Mouse (Mus musculus) midbrain, postnatal 0 days (tissue): ENCODE data around the gene Aig1. TPM values are rescaled to one million over a fixed set of nuclear protein-coding genes. Genes with fewer than 3 reads are reported as not detected.

Source experiments
- ATAC-seq: fragments of 200-750 bp; cut with Nextera tagmentation; 2 replicates; pipeline ENCODE4 v1.8.0; 2017; ENCODE audit warnings: moderate number of reproducible peaks, mild to moderate bottlenecking, moderate TSS enrichment, moderate library complexity; ENCODE audit not compliant: low FRiP score
- DNase-seq: peaks from one replicate; pipeline ENCODE4 v3.0.0-alpha.2; 2015; ENCODE audit warnings: low spot score
- H3K27ac ChIP-seq: fragments of 300-500 bp; sonication (generic); 2 replicates; pipeline ENCODE4 v1.5.1; 2014; ENCODE audit warnings: low read depth, mild to moderate bottlenecking, low read length, mixed read lengths
- H3K27me3 ChIP-seq: fragments of 300-500 bp; sonication (generic); 2 replicates; pipeline ENCODE4 v1.6.1; 2014; ENCODE audit warnings: low read length, control low read depth, mixed read lengths; ENCODE audit not compliant: insufficient read depth
- H3K36me3 ChIP-seq: fragments of 300-500 bp; sonication (generic); 2 replicates; pipeline ENCODE4 v1.6.1; 2014; ENCODE audit warnings: low read length, control low read depth, mixed read lengths; ENCODE audit not compliant: insufficient read depth
- H3K4me1 ChIP-seq: fragments of 300-500 bp; sonication (generic); 2 replicates; pipeline ENCODE4 v1.6.1; 2014; ENCODE audit warnings: mild to moderate bottlenecking, control low read depth, antibody characterized with exemption, low read length, mixed read lengths; ENCODE audit not compliant: insufficient read depth
- H3K4me2 ChIP-seq: fragments of 300-500 bp; sonication (generic); 2 replicates; pipeline ENCODE4 v1.6.1; 2014; ENCODE audit warnings: low read depth, mild to moderate bottlenecking, low read length, mixed read lengths; ENCODE audit not compliant: poor library complexity, severe bottlenecking
- H3K4me3 ChIP-seq: fragments of 300-500 bp; sonication (generic); 2 replicates; pipeline ENCODE4 v1.5.1; 2014; ENCODE audit warnings: low read depth, mild to moderate bottlenecking, low read length, moderate library complexity
- H3K9ac ChIP-seq: fragments of 300-500 bp; sonication (generic); replicated peaks from 2 replicates; pipeline ENCODE4 v1.6.1; 2014; ENCODE audit warnings: mild to moderate bottlenecking, low read length, moderate library complexity, mixed read lengths; ENCODE audit not compliant: poor library complexity, severe bottlenecking
- H3K9me3 ChIP-seq: fragments of 300-500 bp; sonication (generic); 2 replicates; pipeline ENCODE4 v1.6.1; 2016; ENCODE audit warnings: low read length, control low read depth
- CTCF ChIP-seq: IDR thresholded peaks from 2 replicates; pipeline ENCODE4 v1.5.1; 2016; ENCODE audit warnings: antibody characterized with exemption, mild to moderate bottlenecking
- WGBS: fragments of 180-500 bp; shearing (Covaris S2); extraction: QIAGEN DNeasy Blood & Tissue Kit; methylation state at CpG from one replicate; pipeline ENCODE4 v1.1.7; 2014; 5-methylcytosine and 5-hydroxymethylcytosine counted together
- polyA plus RNA-seq: library from polyadenylated mRNA; unstranded; fragments of >200 nt; fragmentation: Nextera tagmentation; extraction: Ambion mirVana; gene quantifications from 2 replicates; pipeline ENCODE4 v1.2.1, GENCODE M21; 2015
- total RNA-seq: library from RNA; depleted of rRNA; stranded (reverse); fragments of >200 nt; gene quantifications from 2 replicates; pipeline ENCODE4 v1.2.3, GENCODE M21; 2014

Aig1 gene
- total and polyA plus RNA-seq, 2 experiments from 2014 or later = 101 to 103 TPM

- no peaks in the 10 kb centered on the region for H3K36me3 ChIP-seq
- H3K27me3 ChIP-seq = no peaks in the 10 kb centered on the region
- H3K4me3 ChIP-seq = no peak overlapping the region
- no peak for TF ChIP-seq CTCF
- ATAC-seq = no peak
- no peak overlapping the region for H3K4me2 ChIP-seq
- H3K4me1 ChIP-seq = no peaks in the 10 kb centered on the region
- H3K9me3 ChIP-seq = no peaks in the 10 kb centered on the region
- DNase-seq = peak; percentile 6
- no peak overlapping the region for H3K9ac ChIP-seq
- H3K27ac ChIP-seq = no peak overlapping the region
- WGBS = 83% methylated on average over 7 of the region's 7 CpGs
Measured at GRCm38 (mm10) chr10:13653326-13653725, 215.5 kb downstream of the Aig1 start.

- H3K9ac ChIP-seq = no peak overlapping the region
- TF ChIP-seq CTCF = no peak
- ATAC-seq = no peak
- H3K4me2 ChIP-seq = no peak overlapping the region
- H3K27ac ChIP-seq = no peak overlapping the region
- H3K36me3 ChIP-seq = no peaks in the 10 kb centered on the region
- no peaks in the 10 kb centered on the region for H3K27me3 ChIP-seq
- WGBS = 90% methylated on average over 4 of the region's 4 CpGs
- no peaks in the 10 kb centered on the region for H3K4me1 ChIP-seq
- H3K9me3 ChIP-seq = no peaks in the 10 kb centered on the region
- H3K4me3 ChIP-seq = no peak overlapping the region
- no peak for DNase-seq
Measured at GRCm38 (mm10) chr10:13652061-13652460, 216.7 kb downstream of the Aig1 start.

- WGBS = 25% methylated on average over 7 of the region's 7 CpGs
- Histone ChIP-seq H3K4me2 (no peak overlapping the region), H3K4me3 (no peak overlapping the region), H3K4me1 (no peaks in the 10 kb centered on the region), H3K9ac (no peak overlapping the region), H3K9me3 (no peaks in the 10 kb centered on the region), H3K36me3 (no peaks in the 10 kb centered on the region), H3K27me3 (no peaks in the 10 kb centered on the region), H3K27ac (no peak overlapping the region)
- TF ChIP-seq CTCF = no peak
- ATAC-seq = no peak
- DNase-seq = no peak
Measured at GRCm38 (mm10) chr10:13641750-13642149, 227.0 kb downstream of the Aig1 start.

- no peak overlapping the region for H3K4me3 ChIP-seq
- no peak overlapping the region for H3K27ac ChIP-seq
- no peaks in the 10 kb centered on the region for H3K36me3 ChIP-seq
- TF ChIP-seq CTCF = no peak
- H3K9ac ChIP-seq = no peak overlapping the region
- no peak overlapping the region for H3K4me2 ChIP-seq
- H3K4me1 ChIP-seq = no peaks in the 10 kb centered on the region
- 53% methylated on average over 3 of the region's 3 CpGs for WGBS
- ATAC-seq (peak; percentile 56; the same call in 1 of the 2 replicates), DNase-seq (peak; percentile 56)
- H3K9me3 ChIP-seq = no peaks in the 10 kb centered on the region
- no peaks in the 10 kb centered on the region for H3K27me3 ChIP-seq
Measured at GRCm38 (mm10) chr10:13631796-13632195, 237.0 kb downstream of the Aig1 start.

GRCm38 (mm10) chr10:13623735-13624134 lies 245.0 kb downstream of the Aig1 start:
- Histone ChIP-seq H3K9me3 (no peaks in the 10 kb centered on the region), H3K4me1 (no peaks in the 10 kb centered on the region), H3K36me3 (no peaks in the 10 kb centered on the region), H3K9ac (no peak overlapping the region), H3K27me3 (no peaks in the 10 kb centered on the region), H3K4me2 (no peak overlapping the region), H3K4me3 (no peak overlapping the region), H3K27ac (no peak overlapping the region)
- DNase-seq (peak; percentile 7), ATAC-seq (no peak)
- no peak for TF ChIP-seq CTCF
- WGBS = 79% methylated on average over 5 of the region's 5 CpGs

GRCm38 (mm10) chr10:13600926-13601325 lies 267.9 kb downstream of the Aig1 start:
- Histone ChIP-seq H3K27ac (no peak overlapping the region), H3K4me1 (no peaks in the 10 kb centered on the region), H3K27me3 (no peaks in the 10 kb centered on the region), H3K4me3 (no peak overlapping the region), H3K9ac (no peak overlapping the region), H3K9me3 (no peaks in the 10 kb centered on the region), H3K4me2 (no peak overlapping the region), H3K36me3 (no peaks in the 10 kb centered on the region)
- no peak for TF ChIP-seq CTCF
- ATAC-seq (no peak), DNase-seq (no peak)
- 63% methylated on average over 2 of the region's 2 CpGs for WGBS
